Mouse (Mus musculus) lung, embryonic 14.5 days (tissue): ENCODE results near the gene Trmt44. TPM values are rescaled to one million over a fixed set of nuclear protein-coding genes. Genes with fewer than 3 reads are reported as not detected.
A peak's percentile ranks its signal among the peaks of the same experiment; 100 is the strongest.

ENCODE experiments used
- ATAC-seq: fragments of 200-750 bp; cut with Nextera tagmentation; 2 replicates; pipeline ENCODE4 v1.8.0; 2017; ENCODE audit warnings: mild to moderate bottlenecking, moderate TSS enrichment, moderate library complexity; ENCODE audit not compliant: insufficient read depth
- DNase-seq: peaks from one replicate; pipeline ENCODE4 v3.0.0-alpha.2; 2015
- H3K27ac ChIP-seq: fragments of 300-500 bp; sonication (generic); 2 replicates; pipeline ENCODE4 v1.5.1; 2014; ENCODE audit warnings: low read depth, mild to moderate bottlenecking, moderate library complexity
- H3K27me3 ChIP-seq: fragments of 300-500 bp; sonication (generic); 2 replicates; pipeline ENCODE4 v1.6.1; 2014; ENCODE audit warnings: low read length, control low read depth; ENCODE audit not compliant: insufficient read depth
- H3K36me3 ChIP-seq: fragments of 300-500 bp; sonication (generic); 2 replicates; pipeline ENCODE4 v1.6.1; 2014; ENCODE audit warnings: control low read depth; ENCODE audit not compliant: insufficient read depth
- H3K4me1 ChIP-seq: fragments of 300-500 bp; sonication (generic); 2 replicates; pipeline ENCODE4 v1.6.1; 2014; ENCODE audit warnings: antibody characterized with exemption, control low read depth; ENCODE audit not compliant: insufficient read depth
- H3K4me2 ChIP-seq: fragments of 300-500 bp; sonication (generic); 2 replicates; pipeline ENCODE4 v1.6.1; 2014; ENCODE audit warnings: mild to moderate bottlenecking
- H3K4me3 ChIP-seq: fragments of 300-500 bp; sonication (generic); 2 replicates; pipeline ENCODE4 v1.5.1; 2014; ENCODE audit warnings: low read depth, low read length
- H3K9ac ChIP-seq: fragments of 300-500 bp; sonication (generic); 2 replicates; pipeline ENCODE4 v1.6.1; 2014
- H3K9me3 ChIP-seq: fragments of 300-500 bp; sonication (generic); 2 replicates; pipeline ENCODE4 v1.6.1; 2016; ENCODE audit warnings: low read depth, low read length, control low read depth
- CTCF ChIP-seq: IDR thresholded peaks from 2 replicates; pipeline ENCODE4 v1.5.1; 2016; ENCODE audit warnings: antibody characterized with exemption, low read depth
- WGBS: fragments of 180-500 bp; shearing (Covaris S2); extraction: QIAGEN DNeasy Blood & Tissue Kit; methylation state at CpG from one replicate; pipeline ENCODE4 v1.1.7; 2014; 5-methylcytosine and 5-hydroxymethylcytosine counted together
- polyA plus RNA-seq: library from polyadenylated mRNA; unstranded; fragments of >200 nt; fragmentation: Nextera tagmentation; extraction: Ambion mirVana; gene quantifications from 2 replicates; pipeline ENCODE4 v1.2.1, GENCODE M21; 2014

The Trmt44 gene
- polyA plus RNA-seq, 1 experiment from 2014 or later, result 8.8 TPM

GRCm38 (mm10) chr5:35541059-35541790 is 33.6 kb downstream of the Trmt44 start:
- H3K4me1 ChIP-seq, result 0 out of 2 replicates have a peak, but pooled peaks cover 4% of the 10 kb centered on the region
- WGBS, result 56% methylated on average over 4 of the region's 4 CpGs

GRCm38 (mm10) chr5:35540555-35540954 is 34.3 kb downstream of the Trmt44 start:
- H3K4me1 ChIP-seq, result 0 out of 2 replicates have a peak, but pooled peaks cover 4% of the 10 kb centered on the region
- ATAC-seq, result peak; percentile 60; the same call in 1 of the 2 replicates
- no peaks in the 10 kb centered on the region for H3K36me3 ChIP-seq
- no peak overlapping the region for H3K4me3 ChIP-seq
- WGBS, result 35% methylated on average over 5 of the region's 5 CpGs
- no peaks in the 10 kb centered on the region for H3K27me3 ChIP-seq
- H3K9me3 ChIP-seq, result no peaks in the 10 kb centered on the region
- H3K9ac ChIP-seq, result no peak overlapping the region
- TF ChIP-seq CTCF, result no peak
- peak overlapping the region; percentile 44; the same call in 1 of the 2 replicates for H3K27ac ChIP-seq
- no peak overlapping the region for H3K4me2 ChIP-seq
- peak; percentile 45 for DNase-seq

More at GRCm38 (mm10) chr5:35541059-35541790, 33.6 kb downstream of the Trmt44 start:
- TF ChIP-seq CTCF, result no peak
- Histone ChIP-seq H3K4me3 (no peak overlapping the region), H3K36me3 (no peaks in the 10 kb centered on the region), H3K27ac (peak overlapping the region; percentile 44; the same call in 1 of the 2 replicates), H3K9ac (no peak overlapping the region), H3K4me2 (no peak overlapping the region), H3K27me3 (no peaks in the 10 kb centered on the region), H3K9me3 (no peaks in the 10 kb centered on the region)
- no peak for ATAC-seq
- no peak for DNase-seq

GRCm38 (mm10) chr5:35539576-35539975 is 35.3 kb downstream of the Trmt44 start:
- H3K4me3 ChIP-seq, result no peak overlapping the region
- no peak overlapping the region for H3K27ac ChIP-seq
- TF ChIP-seq CTCF, result no peak
- no peak for ATAC-seq
- H3K4me2 ChIP-seq, result no peak overlapping the region
- H3K27me3 ChIP-seq, result no peaks in the 10 kb centered on the region; the same call in 1 of the 2 replicates
- no peaks in the 10 kb centered on the region for H3K9me3 ChIP-seq
- WGBS, result 55% methylated on average over 4 of the region's 4 CpGs
- peak; percentile 59 for DNase-seq
- H3K4me1 ChIP-seq, result 0 out of 2 replicates have a peak, but pooled peaks cover 4% of the 10 kb centered on the region
- H3K36me3 ChIP-seq, result no peaks in the 10 kb centered on the region
- H3K9ac ChIP-seq, result no peak overlapping the region

GRCm38 (mm10) chr5:35538022-35538421 is 36.8 kb downstream of the Trmt44 start:
- 72% methylated on average over 3 of the region's 3 CpGs for WGBS
- no peak overlapping the region for H3K27ac ChIP-seq

GRCm38 (mm10) chr5:35537474-35537873 is 37.4 kb downstream of the Trmt44 start:
- Histone ChIP-seq H3K4me2 (no peak overlapping the region), H3K9me3 (no peaks in the 10 kb centered on the region), H3K36me3 (no peaks in the 10 kb centered on the region), H3K9ac (no peak overlapping the region), H3K4me1 (0 out of 2 replicates have a peak, but pooled peaks cover 4% of the 10 kb centered on the region), H3K27ac (no peak overlapping the region), H3K27me3 (no peaks in the 10 kb centered on the region; the same call in 1 of the 2 replicates), H3K4me3 (no peak overlapping the region)
- ATAC-seq (no peak), DNase-seq (no peak)
- 69% methylated on average over 1 of the region's 1 CpGs for WGBS
- no peak for TF ChIP-seq CTCF

More at GRCm38 (mm10) chr5:35538022-35538421, 36.8 kb downstream of the Trmt44 start:
- Histone ChIP-seq H3K4me1 (0 out of 2 replicates have a peak, but pooled peaks cover 4% of the 10 kb centered on the region), H3K36me3 (no peaks in the 10 kb centered on the region), H3K9me3 (no peaks in the 10 kb centered on the region), H3K4me3 (no peak overlapping the region), H3K4me2 (no peak overlapping the region), H3K9ac (no peak overlapping the region), H3K27me3 (no peaks in the 10 kb centered on the region; the same call in 1 of the 2 replicates)
- TF ChIP-seq CTCF, result no peak
- DNase-seq (no peak), ATAC-seq (no peak)

- no peak for ATAC-seq
- H3K4me2 ChIP-seq, result no peak overlapping the region
- H3K9ac ChIP-seq, result no peak overlapping the region
- no peak overlapping the region for H3K27ac ChIP-seq
- TF ChIP-seq CTCF, result peak; percentile 44
- H3K4me1 ChIP-seq, result 0 out of 2 replicates have a peak, but pooled peaks cover 4% of the 10 kb centered on the region
- 60% methylated on average over 3 of the region's 3 CpGs for WGBS
- H3K36me3 ChIP-seq, result no peaks in the 10 kb centered on the region
- no peaks in the 10 kb centered on the region; the same call in 1 of the 2 replicates for H3K27me3 ChIP-seq
- no peaks in the 10 kb centered on the region for H3K9me3 ChIP-seq
- no peak overlapping the region for H3K4me3 ChIP-seq
- peak; percentile 25 for DNase-seq
These were observed 38.6 kb downstream of the Trmt44 start for GRCm38 (mm10) chr5:35536271-35536670.

GRCm38 (mm10) chr5:35531586-35531985 is 43.3 kb downstream of the Trmt44 start:
- DNase-seq, result peak; percentile 79
- no peak overlapping the region for H3K27ac ChIP-seq
- no peaks in the 10 kb centered on the region for H3K36me3 ChIP-seq
- H3K4me2 ChIP-seq, result no peak overlapping the region
- H3K4me3 ChIP-seq, result no peak overlapping the region
- H3K9me3 ChIP-seq, result no peaks in the 10 kb centered on the region
- no peaks in the 10 kb centered on the region for H3K4me1 ChIP-seq
- peak; percentile 62; the same call in 1 of the 2 replicates for ATAC-seq
- TF ChIP-seq CTCF, result no peak
- no peaks in the 10 kb centered on the region; the same call in 1 of the 2 replicates for H3K27me3 ChIP-seq
- H3K9ac ChIP-seq, result no peak overlapping the region
- 14% methylated on average over 10 of the region's 10 CpGs for WGBS
